Mouse (Mus musculus): ENCODE data around the gene Pde2a.
"Not testable (repeated sequence)": the region's sequence is repeated elsewhere in the genome, so short reads cannot be mapped to it uniquely, and the experiment has no call there.

Pde2a gene

DNA sequence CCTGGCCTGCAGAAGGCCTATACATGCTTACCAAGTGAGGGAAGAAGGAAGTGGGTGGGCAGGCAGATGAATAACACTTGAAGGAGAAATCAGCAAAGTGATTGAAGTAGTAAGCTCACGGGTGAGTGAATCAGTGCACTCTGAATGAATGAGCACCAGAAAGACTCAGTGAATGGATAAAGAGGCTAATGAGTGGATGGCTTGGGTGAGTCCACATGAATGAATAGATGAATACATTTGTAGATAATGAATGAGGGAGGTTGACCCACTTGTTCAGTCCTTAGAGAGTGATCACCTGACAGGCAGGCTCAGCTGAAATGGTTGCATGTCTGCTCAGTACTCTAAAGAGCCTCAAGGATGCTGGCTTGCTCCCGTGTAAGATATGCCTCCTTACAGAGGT, 101.7 kb downstream of the Pde2a start:
- no peak for DNase-seq

DNA sequence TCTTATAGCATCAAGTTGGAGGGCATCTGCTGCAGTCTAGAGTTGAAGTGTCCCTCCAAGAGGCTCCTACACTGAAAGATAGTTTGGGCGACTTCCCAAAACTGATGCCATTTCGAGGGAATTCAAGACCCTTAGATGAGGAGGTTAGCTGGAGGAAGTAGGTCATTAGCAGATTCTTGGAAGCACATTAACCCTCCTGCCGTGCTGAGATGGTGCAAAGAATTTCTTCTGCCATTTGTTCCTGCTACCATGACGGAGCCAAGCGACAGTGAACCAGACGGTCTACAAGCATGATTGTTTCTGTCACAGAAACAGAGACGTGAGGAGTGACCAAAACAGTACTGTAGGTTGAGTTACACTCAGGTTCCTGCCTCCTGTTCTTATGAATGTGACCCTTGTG, 105.0 kb downstream of the Pde2a start:
- no peak for DNase-seq

DNA sequence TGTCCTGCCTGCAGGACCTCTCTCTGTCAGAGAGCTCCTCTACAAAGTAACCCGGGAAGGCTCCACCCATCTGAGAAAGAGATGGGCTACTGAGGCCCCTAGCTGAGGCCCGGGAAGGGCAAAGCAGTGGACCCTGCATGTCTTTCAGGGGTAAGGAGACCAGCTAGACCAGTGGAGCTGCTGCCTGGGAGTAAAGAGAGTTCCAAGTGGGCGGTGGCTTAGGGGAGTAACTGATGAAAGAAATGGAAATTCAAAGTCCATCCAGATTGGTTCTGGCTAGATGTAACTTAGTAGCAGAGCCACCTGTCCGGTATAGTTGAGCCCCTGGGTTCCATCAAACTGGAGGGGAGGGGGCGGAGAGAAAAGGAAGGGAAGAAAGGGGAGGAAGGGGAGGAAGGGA, 112.9 kb downstream of the Pde2a start:
- no peak for DNase-seq

DNA sequence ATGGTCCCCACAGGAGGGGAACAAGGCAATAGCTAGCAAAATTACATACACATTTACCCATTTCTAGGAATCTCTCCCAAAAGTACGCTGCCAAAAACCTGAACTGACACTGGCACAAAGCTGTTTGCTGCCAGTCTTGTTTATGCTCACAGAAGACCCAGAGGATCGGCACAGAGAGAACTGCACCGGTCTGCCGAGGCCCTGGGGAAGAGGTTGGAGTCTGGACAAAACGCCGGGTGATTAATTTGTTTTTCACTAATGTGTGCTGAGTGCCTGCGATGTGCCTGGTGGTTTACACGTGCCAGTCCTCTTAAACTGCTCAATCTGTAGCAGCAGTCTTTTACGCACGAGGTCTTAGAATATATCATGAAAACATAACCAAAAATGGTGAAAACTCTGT, 113.6 kb downstream of the Pde2a start:
- no peak for DNase-seq

DNA sequence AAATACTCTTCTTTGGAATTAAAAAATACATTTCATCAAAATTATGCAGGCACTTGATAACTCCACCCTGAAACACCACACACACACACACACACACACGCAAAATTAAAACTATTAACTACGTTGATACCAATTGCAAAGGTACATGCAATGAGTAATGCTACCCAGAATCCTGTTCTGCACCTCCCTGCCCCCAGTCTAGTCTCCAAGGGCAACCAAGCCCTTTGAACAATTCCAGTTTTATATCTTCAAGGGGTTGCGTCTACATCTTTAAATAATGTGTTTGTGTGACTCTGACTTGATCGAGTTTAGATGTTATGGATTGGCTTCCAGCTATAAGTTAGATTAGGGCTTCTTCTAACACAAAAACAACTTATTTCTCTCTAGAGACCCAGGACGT, 114.0 kb downstream of the Pde2a start:
- DNase-seq, result no peak

DNA sequence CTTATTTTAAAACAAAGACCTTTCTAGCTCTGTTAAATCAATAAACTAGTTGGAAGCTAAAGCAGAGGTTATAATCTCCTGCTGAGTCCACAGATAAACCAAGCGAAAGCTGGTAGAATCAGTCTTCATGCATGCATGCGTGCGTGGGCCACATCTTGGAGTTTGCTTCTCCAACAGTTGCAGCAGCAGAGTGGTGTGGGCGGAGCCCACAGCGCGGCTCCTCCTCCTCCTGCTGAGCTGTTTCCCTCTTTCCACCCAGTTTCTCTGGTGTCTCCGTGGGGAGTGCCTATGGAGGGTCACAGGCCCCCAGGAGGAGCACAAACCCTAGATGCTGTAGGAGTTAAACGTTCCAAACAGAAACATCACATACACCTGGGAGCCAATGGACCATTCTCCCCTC, 116.0 kb downstream of the Pde2a start:
- peak; percentile 10 for DNase-seq

DNA sequence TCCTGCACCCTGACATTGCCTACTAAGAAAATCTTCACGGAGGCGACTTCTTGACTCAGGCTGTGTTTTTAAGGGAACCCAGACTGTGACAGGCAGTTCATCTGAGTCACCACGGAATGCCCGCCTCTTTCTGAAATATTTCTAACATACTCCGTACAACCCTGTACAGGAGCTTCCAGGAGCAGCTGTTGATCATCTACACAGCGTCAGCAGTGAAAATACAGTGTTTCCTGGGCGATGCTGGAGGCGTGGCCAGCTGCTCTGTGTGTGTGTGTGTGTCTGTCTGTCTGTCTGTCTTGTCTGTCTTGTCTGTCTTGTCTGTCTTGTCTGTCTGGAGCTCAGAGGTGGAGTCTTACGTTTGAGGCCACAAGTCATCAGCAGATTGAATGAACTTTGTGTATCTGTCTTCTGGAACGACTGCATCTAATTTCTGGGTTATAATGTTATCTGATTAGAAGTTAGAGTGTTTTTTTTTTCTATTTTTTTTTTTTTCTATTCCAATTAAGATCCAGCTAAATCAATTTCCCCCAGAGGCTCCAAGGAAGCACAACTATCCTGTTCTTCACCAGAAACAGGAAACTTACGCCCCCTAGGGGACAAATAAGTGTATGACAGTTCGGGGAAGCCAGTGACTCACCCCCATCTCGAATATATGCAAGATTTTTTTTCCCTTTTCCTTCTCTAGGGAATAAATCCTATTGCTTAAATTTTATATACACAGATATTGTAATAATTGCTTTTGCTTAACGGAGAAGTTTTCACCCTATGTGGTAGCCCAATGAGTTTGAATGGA, 116.8 kb downstream of the Pde2a start:
- DNase-seq, result peak; percentile 43

DNA sequence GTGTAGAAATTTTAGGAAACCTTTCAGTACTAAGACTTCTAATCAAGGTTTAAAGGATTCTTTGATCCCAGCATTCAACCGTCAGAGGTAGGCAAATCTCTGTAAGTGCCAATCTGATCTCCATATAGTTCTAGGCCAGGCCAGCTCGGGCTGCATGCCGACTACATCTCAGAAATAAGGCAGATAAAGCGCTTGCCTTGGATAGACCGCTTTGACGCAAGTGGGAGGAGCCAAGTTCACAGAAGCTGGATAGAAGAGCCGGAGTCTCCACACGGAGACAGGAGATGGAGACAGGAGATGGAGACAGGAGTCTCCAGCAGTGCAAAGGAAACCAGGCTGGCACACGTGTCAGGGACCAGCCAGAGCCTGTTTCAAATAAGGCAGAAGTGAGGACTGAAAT, 118.3 kb downstream of the Pde2a start:
- no peak for DNase-seq

DNA sequence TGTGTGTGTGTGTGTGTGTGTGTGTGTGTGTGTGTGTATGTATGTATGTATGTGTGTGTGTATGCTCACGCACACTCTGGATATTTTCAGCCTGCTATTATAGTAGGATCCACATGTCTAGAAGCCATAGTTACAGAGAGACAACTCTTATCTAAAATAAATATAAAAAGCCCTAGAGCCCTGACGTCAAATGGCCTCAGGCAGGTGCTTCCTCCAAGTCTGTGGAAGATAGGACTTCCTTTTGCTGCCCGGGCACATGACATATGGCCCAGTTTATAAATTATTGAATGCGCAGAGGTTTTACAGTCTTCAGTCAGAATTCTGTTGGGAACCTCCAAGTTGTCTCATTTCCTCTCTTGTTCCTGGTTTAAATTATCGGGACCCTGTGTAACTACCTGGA, 119.2 kb downstream of the Pde2a start:
- no peak for DNase-seq

DNA sequence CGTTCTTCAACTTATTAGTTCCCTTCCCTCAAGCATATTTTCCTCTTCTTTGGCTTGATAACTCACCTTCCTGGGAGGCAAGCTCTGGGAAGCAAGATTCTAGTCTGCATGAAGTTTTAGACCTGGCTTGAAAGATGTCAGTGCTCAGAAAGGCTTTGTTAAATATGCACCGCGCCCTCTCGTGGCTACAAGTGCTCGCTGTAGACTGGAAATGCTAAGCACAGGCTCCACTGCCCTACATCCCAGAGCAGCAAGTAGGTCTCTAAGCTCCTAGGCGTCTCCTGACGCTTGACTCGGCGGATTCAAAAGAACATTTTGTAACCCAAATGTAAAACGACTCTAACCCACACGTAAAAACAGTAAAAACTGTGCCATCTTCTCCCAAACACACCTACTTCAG, 119.6 kb downstream of the Pde2a start:
- DNase-seq, result peak; percentile 82

DNA sequence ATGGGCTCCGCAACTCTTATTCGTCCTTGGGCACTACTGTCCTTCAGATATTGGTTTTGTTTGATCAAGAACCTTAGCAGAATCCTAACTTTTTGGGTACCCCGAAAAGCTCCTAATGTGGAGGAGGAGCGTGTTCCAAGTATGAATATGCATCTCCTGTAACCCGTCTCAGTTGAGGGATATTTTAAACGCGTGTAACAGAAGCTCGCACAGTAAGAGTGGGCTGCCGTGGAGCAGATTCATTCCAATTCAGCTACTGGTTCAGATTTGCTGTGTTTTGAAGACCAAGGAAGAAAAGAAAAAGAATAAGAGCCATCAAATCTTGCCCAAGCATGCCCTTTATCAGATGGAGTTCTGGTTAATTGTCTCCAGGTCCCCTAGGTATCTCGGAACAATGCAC, 120.2 kb downstream of the Pde2a start:
- no peak for DNase-seq

DNA sequence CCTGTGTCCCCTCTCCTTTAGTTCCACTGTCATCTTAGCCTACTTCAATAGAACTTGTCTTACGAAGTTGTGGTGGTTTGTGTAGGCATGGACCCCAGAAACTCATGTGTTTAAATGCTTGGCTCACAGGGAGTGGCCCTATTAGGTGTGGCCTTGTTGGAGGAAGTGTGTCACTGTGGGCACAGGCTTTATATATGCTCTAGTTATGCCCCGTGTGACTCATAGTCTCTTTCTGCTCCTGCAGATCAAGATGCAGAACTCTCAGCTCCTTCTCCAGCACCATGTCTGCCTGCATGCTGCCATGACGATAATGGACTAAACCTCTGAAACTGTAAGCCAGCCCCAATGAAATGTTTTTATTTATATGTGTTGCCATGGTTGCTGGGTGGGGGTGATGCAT, 126.2 kb downstream of the Pde2a start:
- DNase-seq, result peak; percentile 9

DNA sequence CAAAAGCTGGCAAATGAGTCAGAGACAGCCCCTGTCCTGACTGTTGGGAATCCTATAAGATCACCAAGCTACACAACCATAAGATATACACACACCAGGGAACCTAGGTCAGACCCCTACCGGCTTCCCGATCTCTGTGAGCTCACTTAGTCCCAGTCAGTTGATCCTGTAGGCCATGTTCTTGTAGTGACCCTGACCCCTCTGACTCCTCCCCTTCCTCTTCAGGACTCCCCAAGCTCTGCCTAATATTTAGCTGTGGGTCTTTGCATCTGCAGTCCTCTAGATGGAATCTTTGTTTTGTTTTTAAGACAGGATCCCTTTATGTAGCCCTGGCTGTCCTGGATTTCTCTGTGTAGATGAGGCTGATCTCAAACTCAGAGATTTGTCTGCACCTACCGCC, 127.8 kb downstream of the Pde2a start:
- DNase-seq, result no peak

DNA sequence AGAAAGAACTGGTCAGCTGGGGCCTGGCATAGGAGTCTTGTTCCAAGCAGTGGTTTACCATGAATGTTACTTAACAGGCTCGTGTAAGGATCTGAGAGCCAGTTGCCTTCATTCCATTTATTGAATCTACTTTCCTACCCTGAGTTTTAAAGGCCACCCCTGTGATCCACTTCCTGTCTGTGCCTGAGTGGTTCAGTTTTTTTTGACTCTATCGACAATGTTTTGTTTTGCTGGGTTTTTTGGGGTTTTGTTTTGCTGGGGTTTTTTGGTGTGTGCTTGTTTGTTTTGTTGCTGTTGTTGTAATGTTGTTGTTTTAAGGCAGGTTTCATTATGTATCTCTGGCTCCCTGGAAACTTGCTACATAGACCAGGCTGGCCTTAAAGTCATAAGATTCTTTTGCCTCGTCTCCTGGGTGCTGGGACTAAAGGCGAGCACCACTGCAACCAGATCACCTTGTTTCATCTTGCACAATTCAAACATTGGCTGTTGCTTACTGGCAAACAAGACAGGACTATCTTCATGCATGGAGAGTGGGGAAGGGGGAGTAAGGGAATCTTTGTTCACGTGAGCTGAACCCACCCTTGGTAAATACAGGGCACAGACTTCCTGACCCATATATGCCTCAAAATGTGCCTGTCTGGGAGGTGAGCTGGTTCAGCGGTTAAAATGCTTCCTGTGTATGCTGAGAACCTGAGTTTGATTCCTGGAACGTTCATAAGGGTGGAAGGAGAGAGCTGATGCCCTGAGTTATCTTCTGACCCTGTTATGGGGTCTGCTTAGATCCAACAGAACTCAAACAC, 129.4 kb downstream of the Pde2a start:
- DNase-seq, result no peak

DNA sequence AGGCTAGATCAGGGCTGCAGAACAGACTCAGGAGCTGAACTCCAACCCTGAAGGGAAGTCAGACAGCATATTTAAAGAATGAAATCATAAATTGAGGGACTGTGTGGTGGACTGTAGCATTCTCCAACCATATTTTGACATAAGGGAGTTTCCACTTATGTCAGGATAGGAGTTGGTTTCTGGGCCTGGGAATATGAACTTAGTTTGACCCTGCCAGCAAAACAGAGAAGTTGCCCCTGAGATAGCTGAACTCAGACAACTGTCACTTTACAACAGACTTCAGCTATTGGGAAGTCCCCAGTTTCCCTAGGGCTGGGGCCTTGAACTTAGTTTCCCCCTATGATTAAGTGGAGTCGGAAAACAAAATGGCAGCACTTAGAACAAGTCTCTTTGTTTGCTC, 130.0 kb downstream of the Pde2a start:
- DNase-seq, result no peak

DNA sequence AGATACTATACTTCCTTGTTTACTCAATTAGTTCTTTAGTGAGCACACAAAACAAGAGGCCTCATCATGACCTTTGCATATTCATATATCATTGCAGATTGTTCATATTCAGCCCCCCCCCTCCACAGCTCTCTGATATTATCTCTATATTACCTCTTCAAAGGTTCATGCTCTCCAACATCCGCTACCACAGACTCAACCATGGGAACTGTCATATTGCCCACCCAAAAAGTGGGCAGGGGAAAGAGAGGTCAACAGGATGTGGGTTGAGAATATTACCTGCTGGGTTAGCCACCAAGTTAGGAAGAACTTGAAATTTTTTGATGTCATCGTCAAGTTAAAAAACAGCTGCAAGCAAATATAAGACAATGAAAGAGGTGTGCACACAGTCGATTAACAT, 134.0 kb downstream of the Pde2a start:
- DNase-seq, result not testable (repeated sequence)

DNA sequence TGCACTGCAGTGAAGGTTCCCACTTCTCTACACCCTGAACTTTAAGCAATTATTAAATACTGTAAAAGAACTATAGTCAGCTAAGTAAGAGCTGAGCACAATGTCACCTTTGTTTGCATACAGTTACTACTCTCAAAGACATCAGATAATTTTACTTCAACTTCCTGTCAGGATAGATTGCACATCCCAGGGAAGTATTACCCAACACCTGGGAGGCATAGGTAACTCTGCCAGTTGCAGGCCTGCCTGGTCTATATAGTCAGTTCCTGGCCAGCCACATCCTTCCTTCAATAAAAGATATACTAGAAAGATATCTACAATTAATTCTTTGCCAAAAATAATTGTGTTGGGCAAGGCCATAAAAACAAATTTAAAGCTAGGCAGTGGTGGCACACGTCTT, 135.9 kb downstream of the Pde2a start:
- no peak for DNase-seq

DNA sequence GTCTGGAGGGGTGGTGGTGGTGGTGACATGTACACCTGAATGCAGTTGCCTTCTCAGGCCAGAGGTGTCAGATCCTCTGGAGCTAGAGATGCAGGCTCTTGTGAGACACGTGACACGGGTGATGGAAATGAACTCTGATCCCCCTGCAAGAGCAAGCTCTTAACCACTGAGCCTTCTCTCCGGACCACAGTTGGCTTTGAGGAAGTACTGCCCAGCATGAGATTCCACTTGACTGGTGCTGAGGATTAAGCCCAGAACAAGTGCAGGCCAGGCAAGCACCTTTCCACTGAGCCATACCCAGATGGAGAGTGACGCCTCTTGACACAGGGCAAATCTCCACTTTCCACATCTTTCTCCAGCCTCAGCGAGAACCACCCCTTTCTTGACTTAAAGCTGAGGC, 137.9 kb downstream of the Pde2a start:
- not testable (repeated sequence) for DNase-seq
